Mouse (Mus musculus): Measurements from ENCODE around the gene Scgb1b17. TPM values are rescaled to one million over a fixed set of nuclear protein-coding genes. Genes with fewer than 3 reads are reported as not detected.

The Scgb1b17 gene
- not detected for polyA plus RNA-seq (2014; fragmentation: Illumina TruSeq; extraction: RNeasy Lipid Tissue Mini Kit (QIAGEN cat#74804); ENCODE audit: low read depth, low replicate concordance)

GRCm38 (mm10) chr7:33063149-33063548 is at the start of gene Scgb1b17:
TSS of gene Scgb1b17 (plus strand) at chr7:33063449.

GRCm38 (mm10) chr7:33056461-33056860 is 6.8 kb upstream of the Scgb1b17 start, which contains the start of gene Scgb2b17:
TSS of gene Scgb2b17 (minus strand) at chr7:33056561.

Other genes starting within 250 kb of the Scgb1b17 start
- gene Scgb2b15, start 233.8 kb upstream of the Scgb1b17 start, polyA plus RNA-seq (2014; fragmentation: Illumina TruSeq; extraction: RNeasy Lipid Tissue Mini Kit (QIAGEN cat#74804); ENCODE audit: low read depth, low replicate concordance), result not detected
- not detected for gene Scgb1b15, start 226.9 kb upstream of the Scgb1b17 start, polyA plus RNA-seq (2014; fragmentation: Illumina TruSeq; extraction: RNeasy Lipid Tissue Mini Kit (QIAGEN cat#74804); ENCODE audit: low read depth, low replicate concordance)
- gene Scgb2b17, start 6.9 kb upstream of the Scgb1b17 start, polyA plus RNA-seq (2014; fragmentation: Illumina TruSeq; extraction: RNeasy Lipid Tissue Mini Kit (QIAGEN cat#74804); ENCODE audit: low read depth, low replicate concordance), result not detected
- gene Scgb2b18, start 110.4 kb downstream of the Scgb1b17 start, polyA plus RNA-seq (2014; fragmentation: Illumina TruSeq; extraction: RNeasy Lipid Tissue Mini Kit (QIAGEN cat#74804); ENCODE audit: low read depth, low replicate concordance), result not detected
- gene Scgb1b18, start 122.1 kb downstream of the Scgb1b17 start, polyA plus RNA-seq (2014; fragmentation: Illumina TruSeq; extraction: RNeasy Lipid Tissue Mini Kit (QIAGEN cat#74804); ENCODE audit: low read depth, low replicate concordance), result not detected
- gene Scgb2b19, start 216.9 kb downstream of the Scgb1b17 start, polyA plus RNA-seq (2014; fragmentation: Illumina TruSeq; extraction: RNeasy Lipid Tissue Mini Kit (QIAGEN cat#74804); ENCODE audit: low read depth, low replicate concordance), result not detected
- gene Scgb1b19, start 223.8 kb downstream of the Scgb1b17 start, polyA plus RNA-seq (2014; fragmentation: Illumina TruSeq; extraction: RNeasy Lipid Tissue Mini Kit (QIAGEN cat#74804); ENCODE audit: low read depth, low replicate concordance), result not detected

Data from testis, adult 10 weeks (tissue).